Mouse (Mus musculus) adipocyte (in vitro differentiated cells): Measurements from ENCODE around the gene Trhde.

Experiments used
- DNase-seq: peaks from one replicate; pipeline ENCODE4 v3.0.0-alpha.2; 2016; ENCODE audit warnings: low spot score

Gene Trhde

GRCm38 (mm10) chr10:114735678-114736077 lies 66.4 kb downstream of the Trhde start:
- DNase-seq, result no peak

- no peak for DNase-seq
These were observed 67.0 kb downstream of the Trhde start for GRCm38 (mm10) chr10:114735111-114735510.

GRCm38 (mm10) chr10:114725591-114725990 lies 76.5 kb downstream of the Trhde start:
- no peak for DNase-seq

GRCm38 (mm10) chr10:114701791-114702190 lies 100.3 kb downstream of the Trhde start:
- no peak for DNase-seq

GRCm38 (mm10) chr10:114671791-114672415 lies 130.2 kb downstream of the Trhde start:
- no peak for DNase-seq

- DNase-seq, result no peak
These were observed 209.1 kb downstream of the Trhde start for GRCm38 (mm10) chr10:114593046-114593445.

GRCm38 (mm10) chr10:114578926-114579325 lies 223.2 kb downstream of the Trhde start:
- DNase-seq, result no peak

- no peak for DNase-seq
These were observed 234.2 kb downstream of the Trhde start for GRCm38 (mm10) chr10:114567891-114568290.

GRCm38 (mm10) chr10:114509186-114509585 lies 292.9 kb downstream of the Trhde start:
- DNase-seq, result no peak

- no peak for DNase-seq
These were observed 313.3 kb downstream of the Trhde start for GRCm38 (mm10) chr10:114488806-114489205.

GRCm38 (mm10) chr10:114455591-114455990 lies 346.5 kb downstream of the Trhde start:
- no peak for DNase-seq

- DNase-seq, result no peak
These were observed 354.0 kb downstream of the Trhde start for GRCm38 (mm10) chr10:114448116-114448515.

GRCm38 (mm10) chr10:114418956-114419530 lies 383.1 kb downstream of the Trhde start:
- DNase-seq, result no peak

- no peak for DNase-seq
These were observed 386.4 kb downstream of the Trhde start for GRCm38 (mm10) chr10:114415717-114416116.

- no peak for DNase-seq
These were observed 396.8 kb downstream of the Trhde start for GRCm38 (mm10) chr10:114405260-114405659.

GRCm38 (mm10) chr10:114403795-114404194 lies 398.3 kb downstream of the Trhde start:
- DNase-seq, result no peak

- no peak for DNase-seq
These were observed 431.3 kb downstream of the Trhde start for GRCm38 (mm10) chr10:114370804-114371203.

- DNase-seq, result no peak
These were observed 438.7 kb downstream of the Trhde start for GRCm38 (mm10) chr10:114363442-114363841.

GRCm38 (mm10) chr10:114362631-114363030 lies 439.5 kb downstream of the Trhde start:
- no peak for DNase-seq
